Mouse (Mus musculus) retina, adult 2 months (tissue): ENCODE data around the gene Foxn1.

Experiments
- DNase-seq: peaks from one replicate; pipeline ENCODE4 v3.0.0-alpha.2; 2012; ENCODE audit warnings: low read depth, low spot score

Foxn1 gene

GRCm38 (mm10) chr11:78400936-78401335 lies 14.6 kb upstream of the Foxn1 start:
- no peak for DNase-seq

- peak; percentile 41 for DNase-seq
Observed at GRCm38 (mm10) chr11:78399680-78400079, 13.3 kb upstream of the Foxn1 start.

GRCm38 (mm10) chr11:78398212-78398611 lies 11.9 kb upstream of the Foxn1 start:
- DNase-seq: no peak

- no peak for DNase-seq
Observed at GRCm38 (mm10) chr11:78397397-78397796, 11.0 kb upstream of the Foxn1 start.

GRCm38 (mm10) chr11:78396950-78397349 lies 10.6 kb upstream of the Foxn1 start:
- no peak for DNase-seq

GRCm38 (mm10) chr11:78392728-78393127 lies 6.4 kb upstream of the Foxn1 start:
- no peak for DNase-seq

GRCm38 (mm10) chr11:78385776-78386175 lies 582 bp downstream of the Foxn1 start:
- no peak for DNase-seq

GRCm38 (mm10) chr11:78382701-78383100 lies 3.7 kb downstream of the Foxn1 start:
- no peak for DNase-seq

- no peak for DNase-seq
Observed at GRCm38 (mm10) chr11:78382286-78382685, 4.1 kb downstream of the Foxn1 start.

- no peak for DNase-seq
Observed at GRCm38 (mm10) chr11:78380996-78381395, 5.4 kb downstream of the Foxn1 start.

GRCm38 (mm10) chr11:78380351-78380750 lies 6.0 kb downstream of the Foxn1 start:
- DNase-seq: no peak

GRCm38 (mm10) chr11:78377549-78378159 lies 8.7 kb downstream of the Foxn1 start:
- DNase-seq: no peak

- DNase-seq: no peak
Observed at GRCm38 (mm10) chr11:78374147-78374546, 12.2 kb downstream of the Foxn1 start.

GRCm38 (mm10) chr11:78372610-78373009 lies 13.7 kb downstream of the Foxn1 start:
- no peak for DNase-seq

GRCm38 (mm10) chr11:78372166-78372565 lies 14.2 kb downstream of the Foxn1 start:
- no peak for DNase-seq

- DNase-seq: no peak
Observed at GRCm38 (mm10) chr11:78371711-78372110, 14.6 kb downstream of the Foxn1 start.

GRCm38 (mm10) chr11:78370389-78370788 lies 16.0 kb downstream of the Foxn1 start:
- DNase-seq: no peak

- no peak for DNase-seq
Observed at GRCm38 (mm10) chr11:78367456-78368225, 18.7 kb downstream of the Foxn1 start.

GRCm38 (mm10) chr11:78364103-78364502 lies 22.3 kb downstream of the Foxn1 start:
- DNase-seq: no peak

GRCm38 (mm10) chr11:78363309-78364007 lies 22.9 kb downstream of the Foxn1 start:
- DNase-seq: no peak

GRCm38 (mm10) chr11:78360789-78361131 lies 25.6 kb downstream of the Foxn1 start:
- no peak for DNase-seq

GRCm38 (mm10) chr11:78360125-78360788 lies 26.1 kb downstream of the Foxn1 start:
- peak; percentile 72 for DNase-seq
